In genomic region chr3:96578561-96579238, GRCm38 (mm10) we compare ENCODE assay signal across 14 mouse cellular contexts. TPM values are rescaled to one million over a fixed set of nuclear protein-coding genes. Genes with fewer than 3 reads are reported as not detected.
DNase-seq lines count a peak whose midpoint lies in the region; ATAC-seq and TF ChIP-seq lines count a peak whose summit lies in the region.
"Had no signal": no experiment of that assay in that cellular context is flagged by ENCODE, and none has a peak within 500 bp of the region (broad histone marks: within the 10 kb centered on the region; RNA-seq: fewer than 3 reads in every experiment).

No protein-coding gene starts in this region.

- H3K9me3 ChIP-seq in forebrain, embryonic 12.5 days = no peaks in the 10 kb centered on the region
- H3K9me3 ChIP-seq in forebrain, postnatal 0 days (ENCODE audit: low read length) = no peaks in the 10 kb centered on the region
- no peaks in the 10 kb centered on the region for H3K9me3 ChIP-seq in liver, embryonic 15.5 days (replicated peaks)
- H3K9me3 ChIP-seq in liver, embryonic 12.5 days (replicated peaks) = no peaks in the 10 kb centered on the region
- H3K9me3 ChIP-seq in liver, postnatal 0 days (ENCODE audit: low read length) = no peaks in the 10 kb centered on the region
- H3K9me3 ChIP-seq in hindbrain, embryonic 16.5 days (ENCODE audit: control insufficient read depth, low read length) = no peaks in the 10 kb centered on the region
- H3K9me3 ChIP-seq: midbrain, embryonic 10.5 days had no signal

- no peaks in the 10 kb centered on the region for H3K79me2 ChIP-seq in heart, adult 2 months (replicated peaks; ENCODE audit: control insufficient read depth, insufficient read depth, low read length)

- peak overlapping the region; percentile 7; the same call in 1 of the 2 replicates for H3K9ac ChIP-seq in forebrain, embryonic 12.5 days
- no peak overlapping the region for H3K9ac ChIP-seq in forebrain, postnatal 0 days
- H3K9ac ChIP-seq in liver, embryonic 15.5 days = no peak overlapping the region
- no peak overlapping the region for H3K9ac ChIP-seq in liver, embryonic 12.5 days
- peak overlapping the region; percentile 26; the same call in 1 of the 2 replicates for H3K9ac ChIP-seq in heart, adult 2 months (ENCODE audit: low read depth, low read length)
- no peak overlapping the region for H3K9ac ChIP-seq in liver, postnatal 0 days (replicated peaks)
- H3K9ac ChIP-seq in hindbrain, embryonic 16.5 days (ENCODE audit: low read depth, low read length) = no peak overlapping the region

- H3K27me3 ChIP-seq in forebrain, embryonic 12.5 days = peaks cover 13% of the 10 kb centered on the region
- H3K27me3 ChIP-seq in forebrain, postnatal 0 days (ENCODE audit: insufficient read depth, low read length) = no peaks in the 10 kb centered on the region
- H3K27me3 ChIP-seq in liver, embryonic 15.5 days = no peaks in the 10 kb centered on the region
- H3K27me3 ChIP-seq in liver, embryonic 12.5 days (replicated peaks) = no peaks in the 10 kb centered on the region
- H3K27me3 ChIP-seq in heart, adult 2 months (ENCODE audit: control insufficient read depth, insufficient read depth, low read length) = no peaks in the 10 kb centered on the region
- no peaks in the 10 kb centered on the region for H3K27me3 ChIP-seq in liver, postnatal 0 days (ENCODE audit: insufficient read depth, low read length)
- H3K27me3 ChIP-seq in hindbrain, embryonic 16.5 days (replicated peaks; ENCODE audit: control insufficient read depth, insufficient read depth, low read length) = no peaks in the 10 kb centered on the region

- TF ChIP-seq CTCF in forebrain, postnatal 0 days (IDR thresholded peaks at IDR 0.05; ENCODE audit: low read depth) = no peak
- TF ChIP-seq CTCF in heart, adult 2 months (IDR thresholded peaks at IDR 0.05) = peak; percentile 33
- no peak for TF ChIP-seq CTCF in liver, postnatal 0 days (IDR thresholded peaks at IDR 0.05; ENCODE audit: low read depth)

- H3K4me2 ChIP-seq in forebrain, embryonic 12.5 days = no peak overlapping the region
- no peak overlapping the region for H3K4me2 ChIP-seq in forebrain, postnatal 0 days (ENCODE audit: low read depth)
- H3K4me2 ChIP-seq in liver, embryonic 15.5 days = no peak overlapping the region
- H3K4me2 ChIP-seq in liver, embryonic 12.5 days = no peak overlapping the region
- no peak overlapping the region for H3K4me2 ChIP-seq in liver, postnatal 0 days (ENCODE audit: low read depth, low read length)
- H3K4me2 ChIP-seq in hindbrain, embryonic 16.5 days (ENCODE audit: low read length) = no peak overlapping the region

- no peak for ATAC-seq in forebrain, embryonic 12.5 days (ENCODE audit: low FRiP score)
- no peak for ATAC-seq in forebrain, postnatal 0 days
- no peak for ATAC-seq in liver, embryonic 15.5 days (ENCODE audit: insufficient read depth)
- no peak for ATAC-seq in liver, embryonic 12.5 days
- no peak for ATAC-seq in liver, postnatal 0 days
- no peak for ATAC-seq in megakaryocyte progenitor cell, adult 5-6 weeks (replicated peaks; ENCODE audit: poor library complexity)
- ATAC-seq in hindbrain, embryonic 16.5 days = no peak

- H3K36me3 ChIP-seq in forebrain, embryonic 12.5 days (replicated peaks) = no peaks in the 10 kb centered on the region
- H3K36me3 ChIP-seq in forebrain, postnatal 0 days (ENCODE audit: insufficient read depth) = no peaks in the 10 kb centered on the region
- no peaks in the 10 kb centered on the region for H3K36me3 ChIP-seq in liver, embryonic 15.5 days (replicated peaks)
- H3K36me3 ChIP-seq in liver, embryonic 12.5 days = no peaks in the 10 kb centered on the region
- no peaks in the 10 kb centered on the region; the same call in none of the 2 replicates for H3K36me3 ChIP-seq in heart, adult 2 months (ENCODE audit: control insufficient read depth, insufficient read depth, low read length)
- H3K36me3 ChIP-seq in liver, postnatal 0 days (replicated peaks; ENCODE audit: insufficient read depth, low read length) = no peaks in the 10 kb centered on the region; the same call in 1 of the 2 replicates
- no peaks in the 10 kb centered on the region for H3K36me3 ChIP-seq in hindbrain, embryonic 16.5 days (ENCODE audit: control insufficient read depth, insufficient read depth, low read length)
- H3K36me3 ChIP-seq: midbrain, embryonic 10.5 days had no signal

- intact Hi-C loops in heart, adult 2 months (cut with DNase I) = no loop called here

- DNase-seq in forebrain, postnatal 0 days = no peak
- DNase-seq in heart, adult 2 months = peak; percentile 24 to 36
- no peak for DNase-seq in liver, postnatal 0 days
- DNase-seq: cerebellum, adult 9-10 months; kidney, adult 8-10 months; retina, postnatal 1 day had no signal

- TF ChIP-seq EP300 in heart, adult 2 months (IDR thresholded peaks at IDR 0.05; ENCODE audit: insufficient read depth, low read depth, low read length) = no peak
- TF ChIP-seq EP300 in liver, postnatal 0 days (IDR thresholded peaks at IDR 0.05; ENCODE audit: low read depth) = no peak

- H3K4me3 ChIP-seq in forebrain, embryonic 12.5 days (replicated peaks) = no peak overlapping the region
- no peak overlapping the region for H3K4me3 ChIP-seq in forebrain, postnatal 0 days (ENCODE audit: low read depth, low read length)
- no peak overlapping the region for H3K4me3 ChIP-seq in liver, embryonic 15.5 days (replicated peaks)
- H3K4me3 ChIP-seq in liver, embryonic 12.5 days = no peak overlapping the region
- H3K4me3 ChIP-seq in heart, adult 2 months = no peak overlapping the region
- H3K4me3 ChIP-seq in liver, postnatal 0 days (ENCODE audit: low read depth, low read length) = no peak overlapping the region
- H3K4me3 ChIP-seq in hindbrain, embryonic 16.5 days (ENCODE audit: low read length) = no peak overlapping the region
- H3K4me3 ChIP-seq: midbrain, embryonic 10.5 days had no signal

- H3K4me1 ChIP-seq in forebrain, embryonic 12.5 days = peaks cover 26% of the 10 kb centered on the region
- H3K4me1 ChIP-seq in forebrain, postnatal 0 days (ENCODE audit: insufficient read depth) = 0 out of 2 replicates have a peak, but pooled peaks cover 7% of the 10 kb centered on the region
- peaks cover 54% of the 10 kb centered on the region for H3K4me1 ChIP-seq in liver, embryonic 15.5 days (replicated peaks)
- H3K4me1 ChIP-seq in liver, embryonic 12.5 days = peaks cover 58% of the 10 kb centered on the region
- H3K4me1 ChIP-seq in heart, adult 2 months (ENCODE audit: control insufficient read depth, insufficient read depth, low read length) = peaks cover 38% of the 10 kb centered on the region
- peaks cover 42% of the 10 kb centered on the region for H3K4me1 ChIP-seq in liver, postnatal 0 days (ENCODE audit: insufficient read depth)
- peaks cover 7% of the 10 kb centered on the region for H3K4me1 ChIP-seq in hindbrain, embryonic 16.5 days (ENCODE audit: control insufficient read depth, insufficient read depth, low read depth, low read length)

- TF ChIP-seq POLR2A in heart, adult 2 months (IDR thresholded peaks at IDR 0.05; ENCODE audit: insufficient read depth, low read depth, low read length) = no peak

- no peak overlapping the region for H3K27ac ChIP-seq in forebrain, embryonic 12.5 days
- H3K27ac ChIP-seq in forebrain, postnatal 0 days (ENCODE audit: low read depth, low read length) = no peak overlapping the region
- H3K27ac ChIP-seq in liver, embryonic 15.5 days (replicated peaks) = 0 out of 2 replicates have a peak overlapping the region, but pooled peaks have one; percentile 1
- no peak overlapping the region for H3K27ac ChIP-seq in liver, embryonic 12.5 days
- peak overlapping the region; percentile 100 for H3K27ac ChIP-seq in heart, adult 2 months
- H3K27ac ChIP-seq in liver, postnatal 0 days (ENCODE audit: low read depth) = peak overlapping the region; percentile 50; the same call in 1 of the 2 replicates
- H3K27ac ChIP-seq in hindbrain, embryonic 16.5 days (ENCODE audit: low read depth, low read length) = no peak overlapping the region

- 84% methylated on average over 12 of the region's 12 CpGs for WGBS in forebrain, embryonic 12.5 days
- 75% methylated on average over 12 of the region's 12 CpGs for WGBS in forebrain, postnatal 0 days
- WGBS in liver, embryonic 15.5 days (ENCODE audit: insufficient replicate concordance) = 75% methylated on average over 12 of the region's 12 CpGs
- 76% methylated on average over 12 of the region's 12 CpGs for WGBS in liver, embryonic 12.5 days (ENCODE audit: insufficient replicate concordance)
- WGBS in heart, adult 2 months = 58% methylated on average over 12 of the region's 12 CpGs
- WGBS in liver, postnatal 0 days (ENCODE audit: insufficient replicate concordance) = 82% methylated on average over 12 of the region's 12 CpGs
- 78% methylated on average over 12 of the region's 12 CpGs for WGBS in hindbrain, embryonic 16.5 days

RNA-seq across cellular contexts. Expression of gene Gm16253, which starts 1.9 kb away (rescaled TPM):
- polyA plus RNA-seq in forebrain, embryonic 12.5 days (2016; fragmentation: Nextera tagmentation; extraction: Ambion mirVana) = 1.3 and 1.7 TPM in 2 replicates
- total RNA-seq in forebrain, postnatal 0 days (2014; rRNA removed) = not detected in 2 replicates
- polyA plus RNA-seq in forebrain, postnatal 0 days (2015; fragmentation: Nextera tagmentation; extraction: Ambion mirVana) = not detected in 2 replicates
- polyA plus RNA-seq in liver, embryonic 15.5 days (2015; fragmentation: Nextera tagmentation; extraction: Ambion mirVana) = 0.17 and 0.23 TPM in 2 replicates
- polyA plus RNA-seq in liver, embryonic 12.5 days (2016; fragmentation: Nextera tagmentation; extraction: Ambion mirVana) = 0.24 and 0.26 TPM in 2 replicates
- total RNA-seq in heart, adult 2 months (2021) = 1 to 10 TPM; 1.8 to 2.8 TPM
- not detected in 2 replicates for polyA plus RNA-seq in heart, adult 2 months (2012; rRNA removed)
- not detected in 2 replicates for polyA plus RNA-seq in liver, postnatal 0 days (2015; fragmentation: Nextera tagmentation; extraction: Ambion mirVana)
- not detected in 2 replicates for total RNA-seq in megakaryocyte progenitor cell, adult 5-6 weeks (2015)
- total RNA-seq in megakaryocyte progenitor cell, adult 5-6 weeks (2017) = not detected in 2 replicates
- 1.0 and 1.9 TPM in 2 replicates for polyA plus RNA-seq in hindbrain, embryonic 16.5 days (2015; fragmentation: Nextera tagmentation; extraction: Ambion mirVana)
- total RNA-seq: layer of hippocampus, postnatal 10 days had no signal
- polyA plus RNA-seq: brain, embryonic 14.5 days had no signal

RNA-seq across cellular contexts. Expression of gene Polr3gl, which starts 15.3 kb away (rescaled TPM):
- 40.1 and 40.7 TPM in 2 replicates for polyA plus RNA-seq in forebrain, embryonic 12.5 days (2016; fragmentation: Nextera tagmentation; extraction: Ambion mirVana)
- total RNA-seq in forebrain, postnatal 0 days (2014; rRNA removed) = 25.7 and 31.8 TPM in 2 replicates
- polyA plus RNA-seq in forebrain, postnatal 0 days (2015; fragmentation: Nextera tagmentation; extraction: Ambion mirVana) = 27.8 and 35.9 TPM in 2 replicates
- 10.9 and 11.7 TPM in 2 replicates for polyA plus RNA-seq in liver, embryonic 15.5 days (2015; fragmentation: Nextera tagmentation; extraction: Ambion mirVana)
- polyA plus RNA-seq in liver, embryonic 12.5 days (2016; fragmentation: Nextera tagmentation; extraction: Ambion mirVana) = 16.7 and 19.8 TPM in 2 replicates
- 10 to 100 TPM; 24.3 to 35.0 TPM for total RNA-seq in heart, adult 2 months (2021)
- 20.1 and 21.9 TPM in 2 replicates for polyA plus RNA-seq in heart, adult 2 months (2012; rRNA removed)
- polyA plus RNA-seq in liver, postnatal 0 days (2015; fragmentation: Nextera tagmentation; extraction: Ambion mirVana) = 12.9 and 14.7 TPM in 2 replicates
- total RNA-seq in megakaryocyte progenitor cell, adult 5-6 weeks (2015) = 27.0 and 30.4 TPM in 2 replicates
- 50.7 and 59.5 TPM in 2 replicates for total RNA-seq in megakaryocyte progenitor cell, adult 5-6 weeks (2017)
- 31.0 and 33.3 TPM in 2 replicates for polyA plus RNA-seq in hindbrain, embryonic 16.5 days (2015; fragmentation: Nextera tagmentation; extraction: Ambion mirVana)

RNA-seq across cellular contexts. Expression of gene Ankrd34a, which starts 17.7 kb away (rescaled TPM):
- 4.0 and 4.4 TPM in 2 replicates for polyA plus RNA-seq in forebrain, embryonic 12.5 days (2016; fragmentation: Nextera tagmentation; extraction: Ambion mirVana)
- total RNA-seq in forebrain, postnatal 0 days (2014; rRNA removed) = 17.7 and 19.3 TPM in 2 replicates
- 17.6 and 19.2 TPM in 2 replicates for polyA plus RNA-seq in forebrain, postnatal 0 days (2015; fragmentation: Nextera tagmentation; extraction: Ambion mirVana)
- 0.12 and 0.15 TPM in 2 replicates for polyA plus RNA-seq in liver, embryonic 15.5 days (2015; fragmentation: Nextera tagmentation; extraction: Ambion mirVana)
- polyA plus RNA-seq in liver, embryonic 12.5 days (2016; fragmentation: Nextera tagmentation; extraction: Ambion mirVana) = 0.33 and 0.44 TPM in 2 replicates
- total RNA-seq in heart, adult 2 months (2021) = 1 to 10 TPM; 1.3 to 2.4 TPM
- polyA plus RNA-seq in heart, adult 2 months (2012; rRNA removed) = 2.1 and 3.1 TPM in 2 replicates
- polyA plus RNA-seq in liver, postnatal 0 days (2015; fragmentation: Nextera tagmentation; extraction: Ambion mirVana) = not detected in 2 replicates
- total RNA-seq in megakaryocyte progenitor cell, adult 5-6 weeks (2015) = not detected in 2 replicates
- total RNA-seq in megakaryocyte progenitor cell, adult 5-6 weeks (2017) = not detected in 2 replicates
- polyA plus RNA-seq in hindbrain, embryonic 16.5 days (2015; fragmentation: Nextera tagmentation; extraction: Ambion mirVana) = 21.5 and 23.9 TPM in 2 replicates

RNA-seq across cellular contexts. Expression of gene Txnip, which starts 20.9 kb away (rescaled TPM):
- polyA plus RNA-seq in forebrain, embryonic 12.5 days (2016; fragmentation: Nextera tagmentation; extraction: Ambion mirVana) = 40.4 and 40.8 TPM in 2 replicates
- 122 and 176 TPM in 2 replicates for total RNA-seq in forebrain, postnatal 0 days (2014; rRNA removed)
- 116 and 135 TPM in 2 replicates for polyA plus RNA-seq in forebrain, postnatal 0 days (2015; fragmentation: Nextera tagmentation; extraction: Ambion mirVana)
- 42.8 and 46.8 TPM in 2 replicates for polyA plus RNA-seq in liver, embryonic 15.5 days (2015; fragmentation: Nextera tagmentation; extraction: Ambion mirVana)
- 28.6 and 29.9 TPM in 2 replicates for polyA plus RNA-seq in liver, embryonic 12.5 days (2016; fragmentation: Nextera tagmentation; extraction: Ambion mirVana)
- total RNA-seq in heart, adult 2 months (2021) = 100 to 1,000 TPM; 276 to 338 TPM
- polyA plus RNA-seq in heart, adult 2 months (2012; rRNA removed) = 515 and 744 TPM in 2 replicates
- polyA plus RNA-seq in liver, postnatal 0 days (2015; fragmentation: Nextera tagmentation; extraction: Ambion mirVana) = 65.3 and 72.4 TPM in 2 replicates
- total RNA-seq in megakaryocyte progenitor cell, adult 5-6 weeks (2015) = 103 and 139 TPM in 2 replicates
- total RNA-seq in megakaryocyte progenitor cell, adult 5-6 weeks (2017) = 94.6 and 128 TPM in 2 replicates
- polyA plus RNA-seq in hindbrain, embryonic 16.5 days (2015; fragmentation: Nextera tagmentation; extraction: Ambion mirVana) = 51.0 and 53.6 TPM in 2 replicates

RNA-seq across cellular contexts. Expression of gene Lix1l, which starts 22.2 kb away (rescaled TPM):
- polyA plus RNA-seq in forebrain, embryonic 12.5 days (2016; fragmentation: Nextera tagmentation; extraction: Ambion mirVana) = 5.8 and 6.2 TPM in 2 replicates
- 53.5 and 59.9 TPM in 2 replicates for total RNA-seq in forebrain, postnatal 0 days (2014; rRNA removed)
- 3.5 and 3.7 TPM in 2 replicates for polyA plus RNA-seq in forebrain, postnatal 0 days (2015; fragmentation: Nextera tagmentation; extraction: Ambion mirVana)
- 0.47 and 0.64 TPM in 2 replicates for polyA plus RNA-seq in liver, embryonic 15.5 days (2015; fragmentation: Nextera tagmentation; extraction: Ambion mirVana)
- 0.92 and 1.2 TPM in 2 replicates for polyA plus RNA-seq in liver, embryonic 12.5 days (2016; fragmentation: Nextera tagmentation; extraction: Ambion mirVana)
- 10 to 100 TPM; 24.7 to 25.3 TPM for total RNA-seq in heart, adult 2 months (2021)
- 25.2 and 39.9 TPM in 2 replicates for polyA plus RNA-seq in heart, adult 2 months (2012; rRNA removed)
- polyA plus RNA-seq in liver, postnatal 0 days (2015; fragmentation: Nextera tagmentation; extraction: Ambion mirVana) = 0.45 and 0.54 TPM in 2 replicates
- 0.89 and 3.0 TPM in 2 replicates for total RNA-seq in megakaryocyte progenitor cell, adult 5-6 weeks (2015)
- 0.83 and 2.3 TPM in 2 replicates for total RNA-seq in megakaryocyte progenitor cell, adult 5-6 weeks (2017)
- polyA plus RNA-seq in hindbrain, embryonic 16.5 days (2015; fragmentation: Nextera tagmentation; extraction: Ambion mirVana) = 5.1 and 5.8 TPM in 2 replicates

Comparison
In these comparisons a context has a peak if more than half of its experiments do, and no peak if none do; other contexts are left out.
1. H3K27ac ChIP-seq: peak in liver, embryonic 15.5 days (single experiment), heart, adult 2 months (single experiment) and liver, postnatal 0 days (single experiment); none in forebrain, embryonic 12.5 days (single experiment), forebrain, postnatal 0 days (single experiment), liver, embryonic 12.5 days (single experiment) and hindbrain, embryonic 16.5 days (single experiment).
2. H3K9ac ChIP-seq: peak in forebrain, embryonic 12.5 days (single experiment) and heart, adult 2 months (single experiment); none in forebrain, postnatal 0 days (single experiment), liver, embryonic 15.5 days (single experiment), liver, embryonic 12.5 days (single experiment), liver, postnatal 0 days (single experiment) and hindbrain, embryonic 16.5 days (single experiment).
3. DNase-seq: peak in heart, adult 2 months (2 of 2); none in forebrain, postnatal 0 days (single experiment) and liver, postnatal 0 days (single experiment).